16 mouse cellular contexts compared by ENCODE assay signal in the genomic region with DNA sequence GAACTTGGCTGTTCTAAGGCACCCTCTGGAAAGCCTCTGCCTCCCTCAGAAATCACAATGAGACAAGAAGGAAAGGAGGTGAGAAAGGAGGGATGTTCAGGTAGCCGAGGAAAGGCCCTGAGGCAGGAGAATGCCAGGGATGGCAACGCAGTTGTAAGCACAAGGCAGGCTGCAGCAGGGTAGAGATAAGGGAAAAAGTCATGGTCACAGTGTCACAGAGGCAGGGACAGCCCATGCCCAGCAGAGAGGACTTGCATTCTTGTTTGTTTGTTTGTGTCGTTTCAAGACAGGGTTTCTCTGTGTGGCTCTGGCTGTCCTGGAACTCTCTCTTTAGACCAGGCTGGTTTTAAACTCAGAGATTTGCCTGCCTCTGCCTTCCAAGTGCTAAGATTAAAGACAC.
DNase-seq lines count a peak whose midpoint lies in the region; ATAC-seq and TF ChIP-seq lines count a peak whose summit lies in the region.
"Had no signal": no experiment of that assay in that cellular context is flagged by ENCODE, and none has a peak within 500 bp of the region (broad histone marks: within the 10 kb centered on the region; RNA-seq: fewer than 3 reads in every experiment).

No protein-coding gene starts in this region.

- no peak for ATAC-seq in heart, embryonic 15.5 days (replicated peaks; ENCODE audit: insufficient number of reproducible peaks, insufficient read depth, low FRiP score, low read depth)
- ATAC-seq in kidney, postnatal 0 days (replicated peaks; ENCODE audit: low FRiP score, low read depth), result no peak
- ATAC-seq in lung, postnatal 0 days, result peak; percentile 5; the same call in 1 of the 2 replicates

- H3K27me3 ChIP-seq in heart, embryonic 15.5 days, result no peaks in the 10 kb centered on the region
- no peaks in the 10 kb centered on the region for H3K27me3 ChIP-seq in kidney, postnatal 0 days (ENCODE audit: insufficient read depth, low read length)
- no peaks in the 10 kb centered on the region for H3K27me3 ChIP-seq in lung, postnatal 0 days (replicated peaks; ENCODE audit: insufficient read depth, low read length)
- H3K27me3 ChIP-seq: hindbrain, embryonic 13.5 days; limb, embryonic 15.5 days; midbrain, embryonic 12.5 days had no signal

- TF ChIP-seq EP300 in lung, postnatal 0 days (IDR thresholded peaks at IDR 0.05), result no peak

- no peak for TF ChIP-seq CTCF in kidney, postnatal 0 days (IDR thresholded peaks at IDR 0.05; ENCODE audit: low read depth)
- no peak for TF ChIP-seq CTCF in lung, postnatal 0 days (IDR thresholded peaks at IDR 0.05)

- WGBS in heart, embryonic 15.5 days, result 40% methylated on average over 3 of the region's 3 CpGs
- 68% methylated on average over 3 of the region's 3 CpGs for WGBS in kidney, postnatal 0 days
- 27% methylated on average over 3 of the region's 3 CpGs for WGBS in lung, postnatal 0 days

- H3K4me2 ChIP-seq in heart, embryonic 15.5 days, result no peak overlapping the region
- no peak overlapping the region for H3K4me2 ChIP-seq in kidney, postnatal 0 days (ENCODE audit: low read length)
- no peak overlapping the region for H3K4me2 ChIP-seq in lung, postnatal 0 days (replicated peaks; ENCODE audit: low read depth, low read length)
- H3K4me2 ChIP-seq: hindbrain, embryonic 13.5 days; limb, embryonic 15.5 days; midbrain, embryonic 12.5 days had no signal

- H3K4me1 ChIP-seq in heart, embryonic 15.5 days (replicated peaks), result peaks cover 30% of the 10 kb centered on the region
- H3K4me1 ChIP-seq in kidney, postnatal 0 days (replicated peaks; ENCODE audit: insufficient read depth, low read length), result peaks cover 6% of the 10 kb centered on the region; the same call in 1 of the 2 replicates
- H3K4me1 ChIP-seq in lung, postnatal 0 days (ENCODE audit: insufficient read depth, low read depth, low read length), result peaks cover 12% of the 10 kb centered on the region; the same call in 1 of the 2 replicates
- H3K4me1 ChIP-seq: midbrain, embryonic 12.5 days had no signal

- peak; percentile 23 for DNase-seq in adrenal gland, postnatal 10 days
- no peak for DNase-seq in adrenal gland, postnatal 14 days
- DNase-seq in heart, postnatal 36 days, result no peak
- no peak for DNase-seq in kidney, postnatal 0 days (ENCODE audit: low spot score)
- DNase-seq in kidney, adult 11 months, result no peak
- DNase-seq in lung, postnatal 0 days (ENCODE audit: low spot score), result no peak
- DNase-seq in lung, postnatal 10 days, result no peak
- DNase-seq: cerebellum, adult 9-10 months; retina, postnatal 1 day had no signal

- H3K9me3 ChIP-seq in heart, embryonic 15.5 days (replicated peaks), result no peaks in the 10 kb centered on the region
- H3K9me3 ChIP-seq in kidney, postnatal 0 days (replicated peaks; ENCODE audit: low read length), result no peaks in the 10 kb centered on the region
- no peaks in the 10 kb centered on the region for H3K9me3 ChIP-seq in lung, postnatal 0 days (ENCODE audit: low read length)
- H3K9me3 ChIP-seq: embryonic facial prominence, embryonic 10.5 days; G1E; hindbrain, embryonic 13.5 days; limb, embryonic 15.5 days; midbrain, embryonic 12.5 days had no signal

- intact Hi-C loops in heart, postnatal 36 days (cut with DNase I), result no loop called here

- no peaks in the 10 kb centered on the region for H3K36me3 ChIP-seq in heart, embryonic 15.5 days
- H3K36me3 ChIP-seq in kidney, postnatal 0 days (ENCODE audit: insufficient read depth, low read length), result no peaks in the 10 kb centered on the region
- no peaks in the 10 kb centered on the region for H3K36me3 ChIP-seq in lung, postnatal 0 days (ENCODE audit: insufficient read depth, low read length)
- H3K36me3 ChIP-seq: embryonic facial prominence, embryonic 10.5 days; G1E; hindbrain, embryonic 13.5 days; limb, embryonic 15.5 days; midbrain, embryonic 12.5 days had no signal

- no peak overlapping the region for H3K4me3 ChIP-seq in heart, embryonic 15.5 days
- no peak overlapping the region for H3K4me3 ChIP-seq in kidney, postnatal 0 days (replicated peaks; ENCODE audit: low read depth, low read length)
- no peak overlapping the region for H3K4me3 ChIP-seq in lung, postnatal 0 days (ENCODE audit: low read depth, low read length)
- H3K4me3 ChIP-seq: embryonic facial prominence, embryonic 10.5 days; hindbrain, embryonic 13.5 days; limb, embryonic 15.5 days; midbrain, embryonic 12.5 days had no signal

- peak overlapping the region; percentile 71 for H3K27ac ChIP-seq in heart, embryonic 15.5 days
- H3K27ac ChIP-seq in kidney, postnatal 0 days, result peak overlapping the region; percentile 40; the same call in 1 of the 2 replicates
- H3K27ac ChIP-seq in lung, postnatal 0 days (ENCODE audit: low read length), result peak overlapping the region; percentile 73
- H3K27ac ChIP-seq: embryonic facial prominence, embryonic 10.5 days; hindbrain, embryonic 13.5 days; limb, embryonic 15.5 days; macrophage had no signal

- H3K9ac ChIP-seq in heart, embryonic 15.5 days, result no peak overlapping the region
- no peak overlapping the region for H3K9ac ChIP-seq in kidney, postnatal 0 days (ENCODE audit: low read depth, low read length)
- H3K9ac ChIP-seq in lung, postnatal 0 days (replicated peaks; ENCODE audit: low read depth), result 0 out of 2 replicates have a peak overlapping the region, but pooled peaks have one; percentile 19
- H3K9ac ChIP-seq: hindbrain, embryonic 13.5 days; limb, embryonic 15.5 days; midbrain, embryonic 12.5 days had no signal
